Mouse (Mus musculus) testis, adult 2 months (tissue): ENCODE results near the gene D7Ertd443e.

Experiments
- CTCF ChIP-seq: fragments of 200-500 bp; IDR thresholded peaks from 2 replicates; pipeline ENCODE4 v1.5.1; 2012; ENCODE audit warnings: low read depth, mild to moderate bottlenecking, inconsistent platforms, low read length, moderate library complexity; ENCODE audit not compliant: control insufficient read depth, insufficient read depth, insufficient replicate concordance
- POLR2A ChIP-seq: fragments of 200-500 bp; IDR thresholded peaks from 2 replicates; pipeline ENCODE4 v1.6.1; 2012; ENCODE audit warnings: low read depth, mild to moderate bottlenecking, inconsistent platforms, low read length, moderate library complexity; ENCODE audit not compliant: control insufficient read depth

GRCm38 (mm10) chr7:134431681-134432080 is 46.2 kb upstream of the D7Ertd443e start:
- TF ChIP-seq POLR2A: no peak
- no peak for TF ChIP-seq CTCF
